Mouse (Mus musculus): Measurements from ENCODE around the gene Zfp746. TPM values are rescaled to one million over a fixed set of nuclear protein-coding genes. Genes with fewer than 3 reads are reported as not detected.

The Zfp746 gene
- polyA plus RNA-seq, 1 experiment, result 5.5 TPM

DNA sequence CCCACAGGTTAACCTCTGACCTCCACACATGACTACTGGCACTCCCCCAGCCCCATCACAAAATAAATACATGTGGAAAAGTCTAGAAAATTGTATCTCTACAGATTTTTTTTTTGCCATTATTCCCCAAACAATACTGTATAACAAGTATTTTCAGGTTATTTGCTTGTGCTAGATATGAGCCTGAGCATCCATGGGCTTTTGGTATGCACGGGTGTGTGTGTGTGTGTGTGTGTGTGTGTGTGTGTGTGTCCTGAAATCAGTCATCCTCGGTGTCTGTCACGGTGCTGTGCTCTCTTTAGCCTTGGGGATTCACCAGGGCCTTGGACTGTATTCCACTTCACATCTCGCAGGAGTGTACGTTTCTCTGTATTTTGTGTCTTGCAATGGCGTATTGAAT is 34.3 kb downstream of the Zfp746 start:
- H3K27ac ChIP-seq (replicated peaks; ENCODE audit: low read depth, low read length), result no peak overlapping the region
- no peaks in the 10 kb centered on the region for H3K4me1 ChIP-seq (ENCODE audit: control insufficient read depth, insufficient read depth, insufficient read length, low read length)
- H3K4me3 ChIP-seq (ENCODE audit: insufficient read depth, low read depth, low read length), result no peak overlapping the region

DNA sequence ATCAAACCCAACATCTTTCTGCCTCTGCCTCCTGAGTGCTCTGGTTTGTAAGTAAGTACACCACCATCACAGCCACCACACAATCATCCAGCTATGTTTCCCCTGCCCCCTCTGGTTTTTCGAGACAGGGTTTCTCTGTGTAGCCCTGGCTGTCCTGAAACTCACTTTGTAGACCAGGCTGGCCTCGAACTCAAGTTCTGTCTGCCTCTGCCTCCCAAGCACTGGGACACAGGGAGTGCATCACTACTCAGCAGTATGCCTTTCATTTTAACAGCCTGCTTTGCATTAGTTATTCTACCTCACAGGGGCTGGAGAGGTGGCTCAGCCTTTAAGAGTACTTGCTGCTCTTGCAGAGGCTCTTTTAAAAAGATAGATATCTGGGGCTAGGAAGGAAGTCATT is 34.7 kb downstream of the Zfp746 start:
- Histone ChIP-seq H3K27ac (replicated peaks; ENCODE audit: low read depth, low read length) (no peak overlapping the region), H3K4me3 (ENCODE audit: insufficient read depth, low read depth, low read length) (no peak overlapping the region), H3K4me1 (ENCODE audit: control insufficient read depth, insufficient read depth, insufficient read length, low read length) (no peaks in the 10 kb centered on the region)

DNA sequence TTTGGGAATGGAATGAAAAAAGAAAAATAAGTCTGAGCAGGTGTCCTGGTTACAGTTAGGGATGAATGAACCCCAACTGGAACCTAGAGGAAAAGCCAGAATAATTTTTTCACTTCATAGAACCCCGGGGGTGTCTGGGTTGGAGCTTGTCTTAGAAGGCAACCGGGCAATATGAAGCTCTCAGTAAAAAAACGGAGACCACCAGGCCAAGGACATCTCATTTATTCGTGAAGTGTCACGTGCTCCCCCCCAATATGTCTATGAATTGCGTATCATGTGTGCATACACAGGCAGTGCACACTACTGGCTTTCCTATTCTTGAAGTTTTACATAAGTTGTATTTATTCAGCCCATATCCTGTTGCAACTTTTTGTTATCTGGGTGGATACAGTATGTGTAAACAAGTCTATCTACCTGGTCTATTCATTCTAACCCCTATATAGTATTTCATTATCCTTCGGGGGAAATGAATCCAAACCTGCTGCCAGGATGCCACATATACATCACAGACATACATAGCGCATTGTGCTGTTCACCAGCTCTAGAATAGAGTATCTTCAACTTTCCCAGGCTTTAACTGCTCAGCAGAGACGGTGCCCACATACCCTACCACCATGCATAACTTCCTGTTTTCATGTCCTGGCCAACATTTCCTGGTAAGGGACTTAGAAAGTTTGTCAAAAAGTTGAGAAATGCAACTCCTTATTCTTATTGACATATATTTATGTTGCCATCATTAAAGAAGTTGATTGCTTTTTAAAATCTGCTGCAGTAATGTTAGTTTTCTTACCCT is 36.9 kb downstream of the Zfp746 start:
- Histone ChIP-seq H3K4me3 (ENCODE audit: insufficient read depth, low read depth, low read length) (peak overlapping the region; percentile 73), H3K27ac (replicated peaks; ENCODE audit: low read depth, low read length) (no peak overlapping the region), H3K4me1 (ENCODE audit: control insufficient read depth, insufficient read depth, insufficient read length, low read length) (no peaks in the 10 kb centered on the region)

DNA sequence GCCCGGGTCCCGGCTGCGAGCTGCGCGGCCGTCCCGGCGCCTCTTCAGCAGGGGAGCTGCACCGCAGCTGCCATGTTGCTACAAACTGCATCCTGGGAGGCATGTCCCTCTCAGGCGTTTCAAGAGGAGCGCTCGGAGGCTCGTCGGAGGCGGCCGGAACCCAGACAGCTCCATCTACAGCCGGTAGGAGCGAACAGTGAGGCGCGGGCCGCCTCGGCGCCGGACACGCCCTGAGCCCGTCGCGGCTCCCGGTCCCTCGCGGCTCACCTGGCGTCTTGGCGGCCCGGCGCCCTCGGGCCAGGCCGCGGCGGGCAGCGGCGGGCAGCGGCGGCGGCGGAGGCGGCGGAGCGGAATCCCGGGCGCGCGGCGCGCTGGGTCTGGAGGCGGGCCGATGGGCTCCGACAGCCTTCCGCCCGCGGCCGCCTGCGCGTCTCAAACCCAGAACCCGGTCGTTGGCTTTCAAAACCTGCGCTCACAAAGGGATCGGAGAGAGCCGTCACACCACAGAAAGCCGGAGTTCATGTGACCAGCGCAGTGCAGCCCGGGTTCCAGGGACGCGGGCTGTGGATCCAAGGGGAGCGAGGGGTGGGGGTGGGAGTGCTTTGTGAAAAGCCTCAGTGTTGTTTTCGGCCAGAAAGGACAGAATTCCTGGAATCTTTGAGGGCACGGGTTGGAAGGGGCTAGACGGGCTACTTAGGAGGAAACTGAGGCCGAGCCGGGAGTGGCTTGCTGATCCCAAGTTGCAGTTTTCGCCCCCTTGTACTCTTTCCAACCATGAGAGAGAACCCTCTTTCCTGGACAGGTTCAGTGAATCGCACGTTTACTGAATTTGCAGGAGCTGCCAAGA is 37.7 kb downstream of the Zfp746 start, which contains the start of gene Zfp777:
Gene Zfp777, minus strand, starts transcription at position 486 of the 847 bp plus-strand sequence.
- H3K4me3 ChIP-seq (ENCODE audit: insufficient read depth, low read depth, low read length), result peak within 1 kb of the TSS; percentile 73
- H3K4me1 ChIP-seq (ENCODE audit: control insufficient read depth, insufficient read depth, insufficient read length, low read length), result no peaks in the 10 kb centered on the region
- H3K27ac ChIP-seq (replicated peaks; ENCODE audit: low read depth, low read length), result peak within 1 kb of the TSS; percentile 20; the same call in 1 of the 2 replicates

DNA sequence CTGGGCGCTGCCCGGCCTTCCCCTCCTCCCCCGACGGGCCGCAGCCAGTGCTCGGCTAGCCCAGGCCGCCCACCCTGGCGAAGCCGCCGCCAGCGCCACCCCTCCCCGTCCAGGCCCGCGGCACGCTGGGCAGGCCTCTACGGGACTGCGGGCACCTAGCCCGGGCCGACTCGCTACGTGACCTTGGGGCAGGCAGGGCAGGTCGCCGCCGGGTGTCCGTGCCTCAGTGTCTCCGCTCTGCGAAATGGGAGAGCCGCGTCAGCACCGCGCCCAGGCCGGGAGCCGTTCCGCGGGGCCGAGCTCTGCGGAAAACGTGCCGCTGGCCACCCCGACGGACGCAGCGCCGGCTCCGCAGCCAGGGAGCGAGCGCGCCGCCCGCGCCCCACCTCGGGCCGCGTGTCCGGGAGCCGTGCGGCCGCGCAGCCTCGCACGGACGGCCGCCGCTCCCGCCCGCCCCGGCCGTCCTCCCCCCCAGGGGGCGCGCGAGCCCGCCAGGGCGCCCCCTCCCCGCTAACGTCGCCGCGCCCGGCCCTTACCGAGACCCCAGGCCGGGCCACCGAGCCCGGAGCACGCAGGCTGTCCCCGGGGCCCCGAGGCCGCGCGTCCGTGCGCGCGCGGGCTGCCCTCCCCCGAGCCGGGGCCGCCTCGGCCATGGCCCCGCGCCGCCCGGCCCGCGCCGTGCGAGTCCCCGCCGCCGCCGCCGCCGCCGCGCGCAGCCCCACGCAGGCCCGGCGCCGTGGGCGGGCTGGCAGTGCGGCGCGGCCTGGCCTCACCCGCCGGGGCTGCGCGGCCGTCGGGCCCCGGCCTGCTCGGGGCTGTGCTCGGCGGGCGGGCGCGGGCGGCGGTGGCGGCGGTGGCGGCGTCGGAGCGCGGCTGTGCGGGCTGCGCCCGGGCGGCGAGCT is 38.7 kb downstream of the Zfp746 start:
- H3K4me1 ChIP-seq (ENCODE audit: control insufficient read depth, insufficient read depth, insufficient read length, low read length), result no peaks in the 10 kb centered on the region
- peak overlapping the region; percentile 73 for H3K4me3 ChIP-seq (ENCODE audit: insufficient read depth, low read depth, low read length)
- H3K27ac ChIP-seq (replicated peaks; ENCODE audit: low read depth, low read length), result no peak overlapping the region

DNA sequence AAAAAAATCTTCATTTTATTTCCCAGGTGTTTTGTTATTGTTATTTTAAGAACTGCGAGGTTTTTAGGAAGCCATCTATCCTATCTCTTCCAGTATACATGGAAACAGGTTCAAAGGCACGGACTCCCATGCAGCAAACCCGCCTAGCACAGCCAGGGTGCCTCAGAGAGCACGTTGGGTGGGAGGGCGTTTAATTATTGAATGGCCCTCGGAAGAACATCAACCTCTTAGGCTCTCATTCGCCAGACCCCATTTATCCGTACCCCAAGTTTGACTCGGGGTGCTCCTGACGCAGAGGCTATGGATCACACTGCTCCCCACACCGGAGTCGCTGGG is 39.3 kb downstream of the Zfp746 start:
- peak overlapping the region; percentile 73 for H3K4me3 ChIP-seq (ENCODE audit: insufficient read depth, low read depth, low read length)
- H3K27ac ChIP-seq (replicated peaks; ENCODE audit: low read depth, low read length), result no peak overlapping the region
- no peaks in the 10 kb centered on the region for H3K4me1 ChIP-seq (ENCODE audit: control insufficient read depth, insufficient read depth, insufficient read length, low read length)

DNA sequence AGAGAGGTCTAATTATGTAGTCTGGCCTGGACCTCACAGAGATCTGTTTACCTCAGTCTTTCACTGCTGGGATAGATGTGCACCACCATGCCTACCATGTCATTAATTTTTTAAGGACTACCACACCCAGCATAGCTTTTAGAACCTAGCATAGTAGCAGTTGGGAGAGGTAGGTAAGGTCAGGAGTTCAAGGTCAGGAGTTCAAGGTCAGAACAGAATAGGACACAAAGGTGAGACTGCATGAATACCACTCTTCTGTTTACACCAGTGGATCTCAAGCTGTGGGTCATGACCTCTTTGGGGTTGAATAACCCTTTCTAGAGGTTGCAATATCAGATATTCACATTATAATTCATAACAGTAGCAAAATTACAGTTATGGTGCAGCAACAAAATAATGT is 53.7 kb downstream of the Zfp746 start:
- Histone ChIP-seq H3K4me3 (ENCODE audit: insufficient read depth, low read depth, low read length) (no peak overlapping the region), H3K4me1 (ENCODE audit: control insufficient read depth, insufficient read depth, insufficient read length, low read length) (no peaks in the 10 kb centered on the region), H3K27ac (replicated peaks; ENCODE audit: low read depth, low read length) (no peak overlapping the region)

DNA sequence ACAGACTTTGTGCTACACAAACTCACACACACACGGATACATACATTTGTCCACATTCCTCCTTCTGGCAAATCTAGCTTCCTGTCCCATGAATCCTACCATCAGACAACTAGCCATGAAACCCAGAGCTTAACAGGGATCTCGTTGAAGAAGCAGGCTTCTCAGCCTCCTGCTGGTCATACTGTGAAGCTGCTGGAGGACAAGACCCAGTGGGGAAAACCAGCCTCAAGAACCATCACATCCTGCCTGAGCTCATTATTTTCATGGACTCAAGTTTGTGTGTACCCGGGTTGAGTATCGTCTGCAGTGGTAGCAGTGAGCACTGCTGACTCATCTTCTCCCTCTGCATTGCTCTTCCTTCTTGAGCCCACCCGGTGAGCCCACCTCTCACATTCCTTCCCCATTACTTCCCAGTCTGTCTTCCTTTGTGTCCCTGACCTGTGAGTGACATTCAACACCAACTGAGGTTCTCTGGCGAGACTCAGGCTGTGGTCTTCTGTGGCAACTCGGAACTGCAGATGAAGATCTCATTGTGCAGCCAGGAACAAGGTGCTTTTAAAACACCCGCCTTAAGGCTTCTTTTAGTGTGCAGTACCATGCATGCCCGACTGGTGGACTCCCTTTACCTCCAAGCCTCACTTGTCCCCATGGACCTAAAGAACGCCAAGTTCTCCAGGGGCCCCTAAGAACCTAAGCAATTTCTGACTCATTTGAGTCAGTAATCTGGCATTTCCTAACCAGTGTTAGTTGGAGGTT is 60.3 kb downstream of the Zfp746 start:
- Histone ChIP-seq H3K4me1 (ENCODE audit: control insufficient read depth, insufficient read depth, insufficient read length, low read length) (no peaks in the 10 kb centered on the region), H3K27ac (replicated peaks; ENCODE audit: low read depth, low read length) (no peak overlapping the region), H3K4me3 (ENCODE audit: insufficient read depth, low read depth, low read length) (no peak overlapping the region)

DNA sequence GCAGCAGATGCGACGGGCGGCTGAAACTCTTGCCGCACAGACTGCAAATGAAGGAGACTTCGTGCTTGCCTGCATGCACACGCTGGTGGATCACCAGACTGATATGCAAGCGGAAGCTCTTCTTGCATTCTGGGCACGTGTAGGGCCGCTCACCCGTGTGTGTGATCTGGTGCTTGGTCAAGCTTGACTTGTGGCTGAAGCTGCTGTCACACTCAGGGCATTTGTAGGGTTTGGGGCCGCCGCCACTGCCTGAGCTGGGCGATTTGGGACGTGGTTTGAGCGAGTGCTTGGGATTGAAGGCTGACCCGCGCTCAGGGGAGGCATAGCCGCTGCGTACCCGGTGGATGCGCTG is 61.4 kb downstream of the Zfp746 start:
- no peak overlapping the region for H3K27ac ChIP-seq (replicated peaks; ENCODE audit: low read depth, low read length)
- H3K4me3 ChIP-seq (ENCODE audit: insufficient read depth, low read depth, low read length), result no peak overlapping the region
- no peaks in the 10 kb centered on the region for H3K4me1 ChIP-seq (ENCODE audit: control insufficient read depth, insufficient read depth, insufficient read length, low read length)

DNA sequence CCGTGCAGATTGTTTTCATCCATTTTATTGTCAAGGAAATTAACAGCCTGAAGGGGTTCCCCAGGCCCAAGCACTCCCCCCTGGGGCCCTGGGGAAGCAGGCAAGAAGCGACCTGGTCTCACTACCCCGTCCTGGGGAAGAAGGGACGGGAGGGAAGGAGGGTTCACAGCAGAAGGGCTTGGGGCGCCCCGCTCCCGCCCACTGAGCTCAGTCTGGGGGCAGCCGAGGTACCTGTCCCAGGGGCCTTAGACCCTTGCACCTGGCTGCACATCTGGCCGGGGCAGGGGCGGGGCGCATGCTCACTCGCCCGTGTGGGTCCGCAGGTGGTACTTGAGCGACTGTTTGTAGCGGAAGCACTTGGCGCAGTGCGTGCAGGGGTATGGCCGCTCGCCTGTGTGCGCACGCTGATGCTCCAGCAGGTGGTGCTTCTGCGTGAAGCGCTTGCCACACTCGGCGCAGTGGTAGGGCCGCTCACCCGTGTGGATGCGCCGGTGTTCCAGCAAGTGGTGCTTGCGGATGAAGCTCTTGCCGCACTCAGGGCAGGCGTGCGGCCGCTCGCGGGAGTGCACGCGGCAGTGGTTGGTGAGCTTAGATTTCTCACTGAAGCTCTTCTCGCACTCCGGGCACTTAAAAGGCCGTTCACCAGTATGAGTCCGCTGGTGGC is 61.9 kb downstream of the Zfp746 start:
- Histone ChIP-seq H3K4me3 (ENCODE audit: insufficient read depth, low read depth, low read length) (no peak overlapping the region), H3K27ac (replicated peaks; ENCODE audit: low read depth, low read length) (no peak overlapping the region), H3K4me1 (ENCODE audit: control insufficient read depth, insufficient read depth, insufficient read length, low read length) (no peaks in the 10 kb centered on the region)

DNA sequence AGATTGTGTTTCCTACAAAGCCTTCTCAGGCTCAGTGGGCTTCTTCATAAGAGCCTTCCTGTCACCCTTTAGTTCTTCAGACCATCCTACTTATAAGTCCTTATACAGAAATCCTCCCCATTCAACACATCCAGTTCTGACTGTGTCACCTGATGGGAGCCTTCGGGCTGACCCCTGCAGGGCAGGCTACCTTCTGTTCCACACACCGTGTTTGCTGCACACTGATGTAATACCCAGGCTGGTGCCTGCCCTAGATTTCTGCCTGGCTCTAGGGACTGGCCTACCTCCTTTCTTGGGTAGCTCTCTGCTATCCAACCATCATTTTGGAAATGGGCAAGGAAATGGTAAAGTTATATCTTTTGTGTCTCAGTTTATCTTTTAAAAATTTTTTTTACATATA is 63.7 kb downstream of the Zfp746 start:
- Histone ChIP-seq H3K27ac (replicated peaks; ENCODE audit: low read depth, low read length) (no peak overlapping the region), H3K4me1 (ENCODE audit: control insufficient read depth, insufficient read depth, insufficient read length, low read length) (no peaks in the 10 kb centered on the region), H3K4me3 (ENCODE audit: insufficient read depth, low read depth, low read length) (no peak overlapping the region)

DNA sequence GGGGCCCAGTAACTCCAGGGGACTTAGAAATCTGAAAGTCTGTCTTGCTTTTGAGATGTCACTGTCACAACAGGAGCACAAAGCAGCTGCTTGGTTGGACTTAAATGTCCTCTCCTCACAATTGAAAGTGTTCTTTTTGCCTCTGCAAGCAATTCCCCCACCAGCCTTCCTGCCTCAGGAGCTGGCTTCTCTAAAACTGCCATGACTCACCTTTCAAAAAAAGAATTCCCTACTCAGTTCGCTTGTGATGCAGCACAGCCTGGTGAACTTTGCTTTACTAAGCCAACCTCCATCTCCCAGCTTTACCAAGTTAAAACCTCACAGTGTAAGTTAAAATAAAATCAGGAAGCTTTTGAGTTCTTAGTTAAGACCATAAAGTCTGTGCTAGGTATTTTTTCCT is 64.7 kb downstream of the Zfp746 start:
- no peaks in the 10 kb centered on the region for H3K4me1 ChIP-seq (ENCODE audit: control insufficient read depth, insufficient read depth, insufficient read length, low read length)
- no peak overlapping the region for H3K4me3 ChIP-seq (ENCODE audit: insufficient read depth, low read depth, low read length)
- H3K27ac ChIP-seq (replicated peaks; ENCODE audit: low read depth, low read length), result no peak overlapping the region

DNA sequence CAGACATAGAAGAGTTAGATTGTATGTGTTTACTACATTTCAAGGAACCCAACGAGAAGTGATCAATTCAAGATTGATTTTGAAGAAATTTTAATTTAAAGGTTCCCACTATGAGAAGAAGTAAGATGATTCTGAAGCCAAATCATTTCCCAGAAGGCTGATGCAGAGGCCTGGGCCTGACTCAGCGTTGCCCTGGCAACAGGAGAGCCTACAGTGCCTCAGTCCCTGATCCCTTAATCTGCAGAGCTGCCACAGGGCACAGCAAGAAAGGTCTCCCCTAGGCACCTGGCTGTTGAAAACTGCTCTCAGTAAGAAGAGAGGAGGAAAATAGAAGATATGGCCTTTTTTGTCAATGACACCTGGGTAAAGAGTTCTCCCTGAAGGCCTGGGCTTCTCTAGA is 66.4 kb downstream of the Zfp746 start:
- Histone ChIP-seq H3K27ac (replicated peaks; ENCODE audit: low read depth, low read length) (no peak overlapping the region), H3K4me3 (ENCODE audit: insufficient read depth, low read depth, low read length) (no peak overlapping the region), H3K4me1 (ENCODE audit: control insufficient read depth, insufficient read depth, insufficient read length, low read length) (no peaks in the 10 kb centered on the region)

DNA sequence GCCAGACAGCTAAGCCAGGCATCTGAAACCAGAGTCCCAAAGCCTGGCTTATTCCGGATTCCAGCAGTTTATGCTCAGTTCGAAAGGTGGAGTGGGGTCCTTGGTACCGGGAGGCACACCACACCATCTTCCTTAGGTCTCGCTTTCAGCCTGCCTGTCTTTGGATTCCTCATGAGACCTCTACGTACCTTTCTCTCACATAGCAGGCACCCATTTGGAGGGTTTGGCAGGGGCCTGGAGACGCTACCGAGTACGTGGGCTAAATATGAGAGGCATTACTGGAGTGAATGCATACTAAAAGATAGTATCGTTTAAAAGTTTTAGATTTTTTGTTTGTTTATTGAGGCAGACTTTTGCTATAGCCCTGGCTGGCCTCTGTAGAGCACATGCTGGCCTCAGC is 69.6 kb downstream of the Zfp746 start:
- Histone ChIP-seq H3K27ac (replicated peaks; ENCODE audit: low read depth, low read length) (no peak overlapping the region), H3K4me3 (ENCODE audit: insufficient read depth, low read depth, low read length) (no peak overlapping the region), H3K4me1 (ENCODE audit: control insufficient read depth, insufficient read depth, insufficient read length, low read length) (no peaks in the 10 kb centered on the region)
